Mouse (Mus musculus) embryo, embryonic 11.5 days (tissue): ENCODE results near the gene Stam.

Experiments used
- DNase-seq: peaks from one replicate; pipeline ENCODE4 v3.0.0-alpha.2; 2012; ENCODE audit warnings: low read depth, low spot score

The Stam gene

GRCm38 (mm10) chr2:14126387-14126786 is 52.5 kb downstream of the Stam start:
- DNase-seq, result no peak

DNA sequence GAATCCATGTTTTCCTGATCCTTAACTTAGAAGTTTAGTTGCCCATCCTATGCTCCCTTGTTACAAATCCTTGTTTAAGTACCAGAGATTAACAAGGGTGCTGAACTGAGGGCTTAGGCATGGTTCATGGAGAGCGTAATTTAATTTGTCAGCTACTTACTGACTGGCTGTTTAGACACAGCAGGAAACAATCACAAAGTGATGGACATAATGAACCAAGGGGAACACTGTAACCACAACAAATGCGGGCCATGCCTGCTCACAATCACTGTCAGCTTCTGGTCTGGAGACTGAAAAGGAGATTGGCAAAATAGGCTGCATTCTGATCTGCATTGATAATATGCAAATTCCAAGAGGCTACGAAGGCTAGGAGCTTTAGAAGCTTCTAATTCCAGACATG is 53.7 kb downstream of the Stam start:
- no peak for DNase-seq

- DNase-seq, result no peak
These were observed 56.9 kb downstream of the Stam start for GRCm38 (mm10) chr2:14130641-14131339.

DNA sequence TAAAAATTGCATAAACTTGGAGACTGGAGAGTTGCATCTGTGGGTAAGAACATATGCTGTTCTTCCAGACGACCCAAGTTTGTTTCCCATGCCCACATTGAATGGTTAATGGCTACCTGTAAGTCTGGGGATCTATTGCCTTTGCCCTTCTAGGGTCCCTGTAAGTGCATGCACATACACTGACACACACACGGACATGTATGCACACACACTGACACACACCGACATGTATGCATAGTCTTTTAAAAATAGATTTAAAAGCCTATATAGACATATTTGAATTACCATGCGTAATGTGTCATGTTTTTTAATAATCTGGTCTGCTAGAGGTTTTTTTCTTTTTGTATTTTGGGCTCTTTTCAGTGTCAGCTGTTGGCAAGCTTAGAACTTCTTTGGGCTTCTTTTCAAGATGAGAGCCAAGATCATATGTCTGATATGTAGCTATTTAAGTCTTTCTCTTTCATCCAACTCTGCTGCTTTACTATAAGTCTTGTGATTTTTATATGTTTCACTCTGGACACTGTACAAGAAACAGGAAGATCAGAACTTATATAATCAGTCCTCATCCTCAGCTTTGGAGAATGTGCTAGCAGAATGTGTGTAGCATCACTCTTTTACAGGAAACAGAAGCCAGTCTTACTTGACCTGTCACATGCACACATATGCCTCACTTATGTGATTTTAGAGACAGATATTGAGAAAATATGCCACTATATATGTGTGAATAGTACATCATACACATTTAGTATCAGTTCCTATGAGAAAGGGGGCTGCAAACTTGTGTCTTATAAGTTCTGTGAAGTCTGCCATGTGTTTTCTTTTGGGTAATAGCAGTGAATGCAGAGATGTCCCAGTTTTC is 58.8 kb downstream of the Stam start:
- DNase-seq, result no peak

DNA sequence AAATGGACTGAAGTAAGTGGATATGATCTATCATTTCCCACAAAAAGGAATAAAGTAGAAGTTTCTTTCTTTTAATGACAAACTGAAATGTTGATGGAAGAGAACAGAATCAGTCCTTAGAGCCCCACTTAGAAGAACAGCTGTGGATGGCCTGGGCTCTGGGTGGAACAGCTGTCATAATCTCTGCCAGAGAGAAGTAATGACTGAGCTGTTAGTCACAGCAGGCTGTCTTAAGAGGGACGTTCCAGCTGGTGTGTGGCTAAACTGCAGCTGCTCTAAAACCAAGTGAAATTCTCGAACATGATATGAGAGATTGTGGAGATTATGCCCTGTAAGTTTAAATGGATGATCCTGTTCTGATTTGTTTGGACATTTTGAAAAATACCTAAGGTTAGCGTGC is 63.0 kb downstream of the Stam start:
- no peak for DNase-seq

- DNase-seq, result no peak
These were observed 65.7 kb downstream of the Stam start for GRCm38 (mm10) chr2:14139590-14139989.

- no peak for DNase-seq
These were observed 66.1 kb downstream of the Stam start for GRCm38 (mm10) chr2:14140044-14140443.

GRCm38 (mm10) chr2:14145311-14145710 is 71.4 kb downstream of the Stam start:
- no peak for DNase-seq

- no peak for DNase-seq
These were observed 73.0 kb downstream of the Stam start for GRCm38 (mm10) chr2:14146913-14147312.

DNA sequence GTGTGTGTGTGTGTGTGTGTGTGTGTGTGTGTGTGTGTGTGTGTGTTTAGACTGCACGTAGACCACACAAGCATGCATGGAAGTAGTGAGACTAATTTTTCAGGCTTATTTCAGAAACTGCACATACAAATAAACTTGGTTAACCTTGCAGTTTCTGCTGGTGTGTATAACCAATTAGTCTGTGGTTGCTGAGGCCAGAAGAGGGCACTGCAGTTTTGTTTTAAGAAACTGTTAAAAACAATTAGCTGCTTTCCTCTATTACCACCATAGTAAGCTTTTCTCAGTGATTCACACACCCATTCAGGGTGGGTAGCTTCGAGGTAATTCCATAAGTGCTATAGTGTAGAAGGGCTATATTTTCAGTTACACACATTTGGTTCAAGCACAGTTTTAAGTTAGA is 76.9 kb downstream of the Stam start:
- no peak for DNase-seq

- DNase-seq, result no peak
These were observed 78.0 kb downstream of the Stam start for GRCm38 (mm10) chr2:14151854-14152253.

- DNase-seq, result no peak
These were observed 85.1 kb downstream of the Stam start for GRCm38 (mm10) chr2:14159047-14159446.

- DNase-seq, result no peak
These were observed 85.9 kb downstream of the Stam start for GRCm38 (mm10) chr2:14159756-14160155.

DNA sequence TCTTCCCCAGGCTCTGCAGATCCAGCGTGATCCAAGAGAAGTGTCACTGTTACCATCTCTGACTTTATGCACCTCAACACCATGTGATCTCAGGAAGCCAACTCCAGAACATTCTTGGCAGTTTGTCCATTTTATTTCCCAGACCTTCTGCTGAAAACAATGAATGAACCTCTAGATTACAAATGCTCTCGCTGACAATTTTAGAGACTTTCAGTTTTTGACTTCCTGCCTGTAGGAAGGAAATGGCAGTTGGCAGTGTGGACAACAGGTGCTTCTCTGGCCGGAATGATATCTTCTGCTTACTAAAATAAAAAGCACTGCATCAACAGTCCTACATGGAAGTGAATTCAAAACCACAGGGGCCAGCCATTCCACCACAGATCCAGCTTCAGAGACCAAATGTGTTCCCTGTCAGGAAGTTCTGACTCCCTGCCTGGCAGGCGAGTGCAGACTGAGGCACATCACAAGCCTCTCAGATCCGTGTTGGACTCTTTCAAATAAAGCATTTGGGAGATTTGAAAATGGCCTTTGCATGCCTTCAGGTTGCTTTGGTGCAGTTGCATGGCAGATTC is 90.6 kb downstream of the Stam start:
- no peak for DNase-seq

GRCm38 (mm10) chr2:14165066-14165465 is 91.2 kb downstream of the Stam start:
- no peak for DNase-seq

GRCm38 (mm10) chr2:14165618-14166344 is 91.9 kb downstream of the Stam start:
- no peak for DNase-seq

DNA sequence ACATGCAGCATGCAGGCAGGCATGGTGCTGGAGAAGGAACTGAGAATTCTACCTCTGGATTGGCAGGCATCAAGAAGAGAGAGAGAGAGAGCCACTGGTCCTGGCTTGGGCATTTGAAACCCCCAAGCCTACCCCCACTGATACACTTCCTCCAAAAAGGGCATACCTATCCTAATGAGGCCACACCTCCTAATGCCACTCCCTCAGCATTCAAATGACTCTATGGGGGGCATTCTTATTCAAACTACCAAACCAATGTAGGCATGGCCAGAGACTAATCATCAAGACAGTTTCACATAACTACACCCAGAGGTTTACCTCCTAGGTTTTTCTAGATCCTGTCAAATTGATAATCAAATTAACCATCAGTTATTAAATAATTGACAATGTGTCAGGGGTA is 93.8 kb downstream of the Stam start:
- DNase-seq, result no peak

- DNase-seq, result no peak
These were observed 100.4 kb downstream of the Stam start, which contains the start of gene Tmem236 for GRCm38 (mm10) chr2:14174334-14174733. Tmem236 (plus strand) TSS chr2:14174523.

DNA sequence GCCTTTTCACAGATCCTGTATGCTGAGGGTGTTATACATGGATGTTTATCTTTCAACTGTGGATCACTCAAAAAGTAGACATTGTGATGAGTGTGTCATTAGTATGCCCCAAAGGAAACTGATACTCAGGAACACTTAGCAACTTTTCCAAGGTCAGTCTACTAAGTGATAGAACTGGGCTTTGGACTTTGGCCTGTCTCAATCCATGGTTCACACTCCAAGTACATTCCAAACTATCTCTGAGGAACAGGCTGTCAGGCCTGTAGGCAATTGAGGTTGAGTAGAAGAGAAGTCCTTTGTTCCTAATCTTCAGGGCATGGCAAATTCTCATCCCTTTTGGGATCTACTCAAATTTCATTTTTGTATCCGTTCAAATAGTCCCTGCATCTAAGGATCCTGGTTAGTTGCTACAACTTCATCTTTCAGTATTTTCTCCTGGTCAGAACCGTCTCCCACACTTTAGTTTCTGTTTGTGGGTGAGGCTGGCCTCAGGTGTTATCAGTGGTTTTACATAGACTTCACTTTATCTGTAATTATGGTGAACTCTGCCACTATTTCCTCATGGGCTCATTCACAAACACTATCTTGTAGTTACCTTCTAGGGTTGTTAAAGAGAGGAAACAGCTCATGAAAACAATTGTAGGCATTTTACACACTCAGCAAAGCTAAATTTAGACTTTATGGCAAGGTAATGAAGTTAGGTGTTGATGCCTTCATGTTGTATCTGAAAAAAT is 102.7 kb downstream of the Stam start:
- DNase-seq, result no peak

DNA sequence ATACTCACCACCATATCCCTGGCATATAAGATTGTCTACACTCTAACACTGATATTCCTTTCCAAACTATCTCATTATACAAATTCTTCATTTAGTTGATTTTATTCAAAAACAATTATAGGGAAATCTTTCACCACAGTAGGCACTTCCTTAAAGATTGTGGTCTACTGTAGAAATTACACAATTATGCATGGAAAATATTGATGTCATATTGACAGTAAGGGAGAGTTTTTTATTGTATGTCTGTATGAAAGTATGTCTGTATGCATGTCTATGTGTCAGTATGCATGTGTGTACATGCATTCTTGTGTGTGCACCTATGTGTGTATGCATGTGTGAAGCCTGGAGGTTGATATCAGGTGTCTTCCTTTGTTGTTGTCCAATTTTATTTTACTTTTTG is 110.5 kb downstream of the Stam start:
- DNase-seq, result no peak

- no peak for DNase-seq
These were observed 116.8 kb downstream of the Stam start for GRCm38 (mm10) chr2:14190684-14191083.
